Mouse (Mus musculus) kidney, postnatal 0 days (tissue): Measurements from ENCODE around the gene Mpp1. TPM values are rescaled to one million over a fixed set of nuclear protein-coding genes. Genes with fewer than 3 reads are reported as not detected.
A peak's percentile ranks its signal among the peaks of the same experiment; 100 is the strongest.

Experiments
- ATAC-seq: fragments of 200-750 bp; cut with Nextera tagmentation; replicated peaks from 2 replicates; pipeline ENCODE4 v1.8.0; 2017; ENCODE audit warnings: low read depth, moderate number of reproducible peaks, moderate TSS enrichment, moderate library complexity; ENCODE audit not compliant: low FRiP score
- DNase-seq: peaks from one replicate; pipeline ENCODE4 v3.0.0-alpha.2; 2016; ENCODE audit warnings: low spot score
- H3K27ac ChIP-seq: fragments of 300-500 bp; sonication (generic); 2 replicates; pipeline ENCODE4 v1.5.1; 2014; ENCODE audit warnings: mild to moderate bottlenecking
- H3K27me3 ChIP-seq: fragments of 300-500 bp; sonication (generic); 2 replicates; pipeline ENCODE4 v1.6.1; 2014; ENCODE audit warnings: low read length, mixed read lengths; ENCODE audit not compliant: insufficient read depth
- H3K36me3 ChIP-seq: fragments of 300-500 bp; sonication (generic); 2 replicates; pipeline ENCODE4 v1.6.1; 2014; ENCODE audit warnings: low read length, mixed read lengths; ENCODE audit not compliant: insufficient read depth
- H3K4me1 ChIP-seq: fragments of 300-500 bp; sonication (generic); replicated peaks from 2 replicates; pipeline ENCODE4 v1.6.1; 2014; ENCODE audit warnings: antibody characterized with exemption, low read length, mixed read lengths; ENCODE audit not compliant: insufficient read depth
- H3K4me2 ChIP-seq: fragments of 300-500 bp; sonication (generic); 2 replicates; pipeline ENCODE4 v1.6.1; 2014; ENCODE audit warnings: mild to moderate bottlenecking, low read length, moderate library complexity, mixed read lengths
- H3K4me3 ChIP-seq: fragments of 300-500 bp; sonication (generic); replicated peaks from 2 replicates; pipeline ENCODE4 v1.5.1; 2014; ENCODE audit warnings: low read depth, low read length
- H3K9ac ChIP-seq: fragments of 300-500 bp; sonication (generic); 2 replicates; pipeline ENCODE4 v1.6.1; 2014; ENCODE audit warnings: low read depth, low read length
- H3K9me3 ChIP-seq: fragments of 300-500 bp; sonication (generic); replicated peaks from 2 replicates; pipeline ENCODE4 v1.6.1; 2016; ENCODE audit warnings: low read length, inconsistent platforms, mixed read lengths
- CTCF ChIP-seq: IDR thresholded peaks from 2 replicates; pipeline ENCODE4 v1.5.1; 2016; ENCODE audit warnings: antibody characterized with exemption, low read depth, mild to moderate bottlenecking, moderate library complexity
- WGBS: fragments of 180-500 bp; shearing (Covaris S2); extraction: QIAGEN DNeasy Blood & Tissue Kit; methylation state at CpG from one replicate; pipeline ENCODE4 v1.1.7; 2014; 5-methylcytosine and 5-hydroxymethylcytosine counted together
- polyA plus RNA-seq: library from polyadenylated mRNA; unstranded; fragments of >200 nt; fragmentation: Nextera tagmentation; extraction: Ambion mirVana; gene quantifications from 2 replicates; pipeline ENCODE4 v1.2.1, GENCODE M21; 2015

The Mpp1 gene
- polyA plus RNA-seq, 1 experiment from 2014 or later = 45.8 TPM

- Histone ChIP-seq H3K9ac (0 out of 2 replicates have a peak within 1 kb of the TSS, but pooled peaks have one; percentile 18), H3K4me3 (peak within 1 kb of the TSS; percentile 38), H3K27me3 (no peaks in the 10 kb centered on the region), H3K4me2 (peak within 1 kb of the TSS; percentile 59), H3K4me1 (no peaks in the 10 kb centered on the region), H3K27ac (no peak within 1 kb of the TSS), H3K9me3 (no peaks in the 10 kb centered on the region), H3K36me3 (no peaks in the 10 kb centered on the region)
- no peak for TF ChIP-seq CTCF
- ATAC-seq = 0 out of 2 replicates have a peak, but pooled peaks have one; percentile 49
- 23% methylated on average over 11 of the region's 17 CpGs for WGBS
- DNase-seq = peak; percentile 63
Measured at GRCm38 (mm10) chrX:75084774-75085508, 45.9 kb downstream of the Mpp1 start, which contains the start of gene Gab3. Gab3 (minus strand) TSS chrX:75085458.

DNA sequence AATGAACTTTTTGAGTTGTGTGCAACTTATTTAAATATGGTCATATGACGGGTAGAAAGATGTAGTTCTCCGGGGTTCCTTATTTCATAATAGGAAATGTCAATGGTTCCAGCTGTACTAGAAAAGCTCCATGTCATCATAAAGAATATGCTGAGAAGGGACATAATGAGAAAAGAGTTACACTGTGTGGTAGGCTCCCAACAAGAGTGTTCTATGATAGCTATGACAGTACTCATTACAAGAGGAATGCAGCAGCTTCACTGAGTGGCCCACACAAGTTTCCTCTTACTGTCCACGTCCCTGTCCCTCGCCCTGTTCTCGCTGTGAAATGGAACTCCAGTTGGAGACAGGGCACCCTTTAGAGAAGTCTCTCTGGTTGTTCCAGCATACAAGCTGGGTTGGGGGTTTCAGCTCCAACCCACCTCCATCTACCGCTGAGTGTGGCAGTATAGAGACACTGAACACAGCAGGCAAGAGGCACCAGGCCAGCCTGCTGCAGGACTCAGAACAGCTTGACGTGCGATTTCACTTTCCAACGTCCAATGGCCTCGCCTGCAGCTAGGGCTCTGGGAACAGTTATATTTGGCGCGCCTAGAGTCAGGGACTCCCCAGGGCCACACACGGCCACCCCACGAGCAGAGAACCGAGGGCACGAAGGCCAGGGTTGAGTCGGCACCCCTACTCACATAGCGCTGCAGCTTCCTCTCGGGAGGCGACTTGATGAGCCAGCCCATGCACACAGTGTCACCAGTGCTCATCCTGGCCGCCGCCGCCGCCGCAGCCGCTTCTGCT, 46.6 kb downstream of the Mpp1 start:
- Histone ChIP-seq H3K4me1 (no peaks in the 10 kb centered on the region), H3K4me2 (peak overlapping the region; percentile 59), H3K27me3 (no peaks in the 10 kb centered on the region), H3K9me3 (no peaks in the 10 kb centered on the region), H3K27ac (no peak overlapping the region), H3K36me3 (no peaks in the 10 kb centered on the region), H3K4me3 (peak overlapping the region; percentile 38), H3K9ac (0 out of 2 replicates have a peak overlapping the region, but pooled peaks have one; percentile 18)
- 33% methylated on average over 22 of the region's 26 CpGs for WGBS
- TF ChIP-seq CTCF = no peak
- no peak; the same call in 1 of the 2 replicates for ATAC-seq
- peak; percentile 15 for DNase-seq

DNA sequence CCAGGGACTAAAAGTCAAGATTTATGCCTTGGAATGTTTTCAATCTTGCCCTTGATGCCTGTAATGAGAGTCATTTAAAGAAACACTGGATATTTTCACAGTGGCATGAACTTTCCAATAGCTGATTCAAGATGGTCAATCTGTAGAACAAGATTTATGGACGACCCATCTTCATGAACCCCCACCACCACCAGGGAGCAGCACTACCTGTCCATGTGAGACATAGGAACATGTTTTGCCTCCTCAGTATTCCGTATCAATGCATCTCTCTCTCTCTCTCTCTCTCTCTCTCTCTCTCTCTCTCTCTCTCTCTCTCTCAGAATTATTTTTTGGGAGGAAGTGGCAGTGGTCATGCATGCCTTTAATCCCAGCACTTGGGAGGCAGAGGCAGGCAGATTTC, 48.5 kb downstream of the Mpp1 start:
- no peaks in the 10 kb centered on the region for H3K27me3 ChIP-seq
- WGBS = 52% methylated on average over 2 of the region's 2 CpGs
- ATAC-seq = no peak
- H3K4me3 ChIP-seq = no peak overlapping the region
- no peaks in the 10 kb centered on the region for H3K4me1 ChIP-seq
- peak; percentile 23; the same call in 1 of the 2 replicates for TF ChIP-seq CTCF
- H3K9me3 ChIP-seq = no peaks in the 10 kb centered on the region
- no peak overlapping the region for H3K9ac ChIP-seq
- no peak for DNase-seq
- H3K36me3 ChIP-seq = no peaks in the 10 kb centered on the region
- H3K4me2 ChIP-seq = no peak overlapping the region
- no peak overlapping the region for H3K27ac ChIP-seq

Other genes starting within 250 kb of the Mpp1 start
- 1.1 and 1.4 TPM in 2 replicates for gene Gab3, start 45.6 kb downstream of the Mpp1 start, polyA plus RNA-seq
- 64.3 and 82.5 TPM in 2 replicates for gene Dkc1, start 35.2 kb downstream of the Mpp1 start, polyA plus RNA-seq
- 0.21 TPM in 1 of 2 replicates, not detected in the other for gene Smim9, start 32.8 kb upstream of the Mpp1 start, polyA plus RNA-seq